Mouse (Mus musculus) CH12.LX (cell line): ENCODE measurements around the gene Pkn3. TPM values are rescaled to one million over a fixed set of nuclear protein-coding genes. Genes with fewer than 3 reads are reported as not detected.

ENCODE experiments used
- DNase-seq: peaks from one replicate; pipeline ENCODE4 v3.0.0-alpha.2; 2013; ENCODE audit errors: extremely low read depth
- H3K27ac ChIP-seq: 2 replicates; pipeline ENCODE4 v1.5.1; 2012; ENCODE audit warnings: low read depth, mild to moderate bottlenecking, control low read depth, moderate library complexity; ENCODE audit not compliant: insufficient read depth
- H3K27me3 ChIP-seq: replicated peaks from 2 replicates; pipeline ENCODE3; 2012; ENCODE audit warnings: inconsistent platforms
- H3K36me3 ChIP-seq, 2 experiments: replicated peaks in 1 of 2; 2 replicates each; pipeline versions ENCODE3 to v1.6.1; 2012; ENCODE audit warnings: inconsistent platforms in 1 of 2, low read length in 1 of 2, mild to moderate bottlenecking in 1 of 2, mixed read lengths in 1 of 2, moderate library complexity in 1 of 2; ENCODE audit not compliant: control insufficient read depth in 1 of 2, insufficient read depth in 1 of 2
- H3K4me1 ChIP-seq, 2 experiments: 2 replicates each; pipeline ENCODE4 v1.6.1; 2012; ENCODE audit warnings: inconsistent platforms in 1 of 2, moderate library complexity in 1 of 2; ENCODE audit not compliant: insufficient read depth in 2 of 2, control insufficient read depth in 1 of 2
- H3K4me2 ChIP-seq: 2 replicates; pipeline ENCODE4 v1.6.1; 2012; ENCODE audit warnings: low read depth, mild to moderate bottlenecking, control low read depth; ENCODE audit not compliant: poor library complexity, insufficient read depth, severe bottlenecking
- H3K4me3 ChIP-seq, 3 experiments: fragments of 150-350 bp in 1 of 3; sonication (generic) in 1 of 3; replicated peaks in 1 of 3; 2 replicates each; pipeline versions ENCODE3 to v1.5.1; 2011 to 2012; ENCODE audit warnings: low read depth in 2 of 3, low read length in 2 of 3, mild to moderate bottlenecking in 2 of 3, moderate library complexity in 2 of 3, control low read depth in 1 of 3, improper control_type of control experiment in 1 of 3, inconsistent platforms in 1 of 3, mixed read lengths in 1 of 3; ENCODE audit not compliant: poor library complexity in 1 of 3
- H3K79me2 ChIP-seq: replicated peaks from 2 replicates; pipeline ENCODE4 v1.6.1; 2012; ENCODE audit warnings: mild to moderate bottlenecking, moderate library complexity; ENCODE audit not compliant: control insufficient read depth, poor library complexity, insufficient read depth, severe bottlenecking; ENCODE audit errors: extremely low read depth
- H3K9ac ChIP-seq: 2 replicates; pipeline ENCODE4 v1.6.1; 2012; ENCODE audit warnings: low read depth, mild to moderate bottlenecking, control low read depth, moderate library complexity; ENCODE audit not compliant: insufficient read depth
- H3K9me3 ChIP-seq: replicated peaks from 2 replicates; pipeline ENCODE3; 2012; ENCODE audit warnings: low read length, inconsistent platforms, mixed read lengths
- BHLHE40 ChIP-seq: IDR thresholded peaks from 2 replicates; pipeline ENCODE4 v1.6.1; 2011; ENCODE audit warnings: mild to moderate bottlenecking, low read depth, low read length, improper control_type of control experiment
- CHD1 ChIP-seq: IDR thresholded peaks from 2 replicates; pipeline ENCODE4 v1.6.1; 2012; ENCODE audit warnings: low read depth, low read length, improper control_type of control experiment, inconsistent platforms
- CHD2 ChIP-seq: IDR thresholded peaks from 2 replicates; pipeline ENCODE4 v1.6.1; 2011; ENCODE audit warnings: low read length, improper control_type of control experiment
- CTCF ChIP-seq, 2 experiments: IDR thresholded peaks in 1 of 2; conservative IDR thresholded peaks in 1 of 2; 2 replicates each; pipeline ENCODE4 v1.5.1; 2011 to 2012; ENCODE audit warnings: low read depth in 2 of 2, low read length in 2 of 2, improper control_type of control experiment in 1 of 2, inconsistent platforms in 1 of 2, mild to moderate bottlenecking in 1 of 2, moderate library complexity in 1 of 2
- ELF1 ChIP-seq: IDR thresholded peaks from 2 replicates; pipeline ENCODE4 v1.6.1; 2014; ENCODE audit warnings: low read depth, mild to moderate bottlenecking, inconsistent platforms, low read length, improper control_type of control experiment
- EP300 ChIP-seq: IDR thresholded peaks from 2 replicates; pipeline ENCODE4 v1.6.1; 2011; ENCODE audit warnings: low read length, improper control_type of control experiment
- ETS1 ChIP-seq: conservative IDR thresholded peaks from 2 replicates; pipeline ENCODE4 v1.6.1; 2012; ENCODE audit warnings: low read depth, mild to moderate bottlenecking, inconsistent platforms, low read length, improper control_type of control experiment, moderate library complexity
- JUN ChIP-seq: IDR thresholded peaks from 2 replicates; pipeline ENCODE4 v1.6.1; 2011; ENCODE audit warnings: low read depth, mild to moderate bottlenecking, low read length, improper control_type of control experiment, moderate library complexity; ENCODE audit not compliant: insufficient read depth
- KAT2A ChIP-seq: IDR thresholded peaks from 2 replicates; pipeline ENCODE4 v1.6.1; 2012; ENCODE audit warnings: low read length, improper control_type of control experiment, inconsistent platforms; ENCODE audit not compliant: insufficient replicate concordance
- MAFK ChIP-seq: IDR thresholded peaks from 2 replicates; pipeline ENCODE4 v1.6.1; 2011; ENCODE audit warnings: low read length, improper control_type of control experiment; ENCODE audit not compliant: insufficient replicate concordance
- MAX ChIP-seq: IDR thresholded peaks from 2 replicates; pipeline ENCODE4 v1.6.1; 2011; ENCODE audit warnings: low read length, improper control_type of control experiment
- MAZ ChIP-seq: IDR thresholded peaks from 2 replicates; pipeline ENCODE4 v1.6.1; 2012; ENCODE audit warnings: low read depth, mild to moderate bottlenecking, inconsistent platforms, low read length, improper control_type of control experiment, moderate library complexity
- MEF2A ChIP-seq: IDR thresholded peaks from 2 replicates; pipeline ENCODE4 v1.6.1; 2014; ENCODE audit warnings: low read depth, mild to moderate bottlenecking, inconsistent platforms, low read length, improper control_type of control experiment, borderline replicate concordance
- MXI1 ChIP-seq: IDR thresholded peaks from 2 replicates; pipeline ENCODE4 v1.6.1; 2011; ENCODE audit warnings: mild to moderate bottlenecking, low read depth, low read length, improper control_type of control experiment
- MYC ChIP-seq: IDR thresholded peaks from 2 replicates; pipeline ENCODE4 v1.6.1; 2011; ENCODE audit warnings: low read depth, mild to moderate bottlenecking, improper control_type of control experiment, low read length
- NRF1 ChIP-seq: IDR thresholded peaks from 2 replicates; pipeline ENCODE4 v1.6.1; 2014; ENCODE audit warnings: low read depth, mild to moderate bottlenecking, inconsistent platforms, low read length, improper control_type of control experiment, moderate library complexity
- PAX5 ChIP-seq: IDR thresholded peaks from 2 replicates; pipeline ENCODE4 v1.6.1; 2012; ENCODE audit warnings: low read length, inconsistent platforms, mixed read lengths
- POLR2A ChIP-seq: IDR thresholded peaks from 2 replicates; pipeline ENCODE4 v1.6.1; 2011; ENCODE audit warnings: low read depth, mild to moderate bottlenecking, improper control_type of control experiment, low read length
- POLR2AphosphoS2 ChIP-seq: IDR thresholded peaks from 2 replicates; pipeline ENCODE4 v1.6.1; 2011; ENCODE audit warnings: low read depth, low read length, improper control_type of control experiment
- RAD21 ChIP-seq: IDR thresholded peaks from 2 replicates; pipeline ENCODE4 v1.6.1; 2011; ENCODE audit warnings: low read depth, mild to moderate bottlenecking, low read length, improper control_type of control experiment, moderate library complexity
- RCOR1 ChIP-seq: conservative IDR thresholded peaks from 2 replicates; pipeline ENCODE4 v1.6.1; 2012; ENCODE audit warnings: low read depth, mild to moderate bottlenecking, inconsistent platforms, low read length, improper control_type of control experiment
- SIN3A ChIP-seq: IDR thresholded peaks from 2 replicates; pipeline ENCODE4 v1.6.1; 2012; ENCODE audit warnings: low read length, improper control_type of control experiment, inconsistent platforms
- SMC3 ChIP-seq: IDR thresholded peaks from 2 replicates; pipeline ENCODE4 v1.6.1; 2011; ENCODE audit warnings: low read depth, low read length, improper control_type of control experiment
- TBP ChIP-seq: conservative IDR thresholded peaks from 2 replicates; pipeline ENCODE4 v1.6.1; 2011; ENCODE audit warnings: low read depth, low read length, improper control_type of control experiment
- TCF12 ChIP-seq: IDR thresholded peaks from 2 replicates; pipeline ENCODE4 v1.6.1; 2014; ENCODE audit warnings: low read depth, mild to moderate bottlenecking, inconsistent platforms, low read length, improper control_type of control experiment
- UBTF ChIP-seq: IDR thresholded peaks from 2 replicates; pipeline ENCODE4 v1.6.1; 2012; ENCODE audit warnings: low read depth, mild to moderate bottlenecking, inconsistent platforms, low read length, improper control_type of control experiment, moderate library complexity
- USF1 ChIP-seq: IDR thresholded peaks from 2 replicates; pipeline ENCODE4 v1.6.1; 2014; ENCODE audit warnings: low read depth, mild to moderate bottlenecking, inconsistent platforms, low read length, improper control_type of control experiment
- USF2 ChIP-seq: conservative IDR thresholded peaks from 2 replicates; pipeline ENCODE4 v1.6.1; 2011; ENCODE audit warnings: low read depth, low read length, improper control_type of control experiment
- ZC3H11A ChIP-seq: IDR thresholded peaks from 2 replicates; pipeline ENCODE4 v1.6.1; 2012; ENCODE audit warnings: low read depth, mild to moderate bottlenecking, inconsistent platforms, low read length, improper control_type of control experiment
- ZNF384 ChIP-seq: IDR thresholded peaks from 2 replicates; pipeline ENCODE4 v1.6.1; 2012; ENCODE audit warnings: low read depth, low read length, improper control_type of control experiment, inconsistent platforms
- dilution Hi-C: fragments of 300-500 bp; cut with MboI; formaldehyde crosslinking; loops from 2 replicates; pipeline ENCODE4 v1.14.3; 2020; ENCODE audit warnings: low sequenced_read_pairs; ENCODE audit not compliant: extremely low pct_unique_long_range_greater_than_20kb, extremely low pct_ligation_motif_present
- in situ Hi-C: fragments of 300-500 bp; cut with MboI; formaldehyde crosslinking; loops from 3 replicates; pipeline ENCODE4 v1.14.3; 2019; ENCODE audit warnings: low sequenced_read_pairs, low pct_ligation_motif_present, low pct_unique_long_range_greater_than_20kb, mixed read lengths
- polyA plus RNA-seq: library from polyadenylated mRNA; unstranded; fragments of >175 nt; gene quantifications from 2 replicates; pipeline ENCODE4 v1.2.1, GENCODE M21; 2012; ENCODE audit warnings: low read depth; ENCODE audit not compliant: insufficient read length
- total RNA-seq, 2 experiments: library from RNA; depleted of rRNA; stranded (reverse); fragments of 300-350 nt in 1 of 2; fragments of >200 nt in 1 of 2; gene quantifications; 2 replicates each; pipeline ENCODE4 v1.2.3; 2012 to 2014

Pkn3 gene
- total and polyA plus RNA-seq, 3 experiments, result 4.7 to 8.3 (median 6.7) TPM

DNA sequence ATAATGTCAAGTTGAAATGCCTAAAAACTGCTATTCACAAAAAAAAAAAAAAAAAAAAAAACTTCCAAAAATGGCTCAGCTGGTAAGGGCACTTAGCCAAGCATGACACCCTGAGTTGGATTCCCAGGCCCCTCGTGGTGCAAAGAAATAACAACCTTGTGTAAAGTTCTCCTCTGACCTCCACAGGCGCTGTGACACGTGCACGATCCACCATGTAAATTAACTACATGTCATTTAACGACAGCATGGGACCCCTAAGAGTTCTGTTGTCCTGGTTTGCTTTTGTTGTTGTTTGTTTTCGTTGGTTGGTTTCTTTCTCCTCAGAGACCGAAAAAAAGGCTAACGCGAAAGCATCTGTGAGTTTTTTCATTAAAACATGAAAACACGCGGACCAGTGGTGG, 29.4 kb upstream of the Pkn3 start:
- H3K27ac ChIP-seq, result peak overlapping the region; percentile 54; the same call in 1 of the 2 replicates
- no peaks in the 10 kb centered on the region for H3K79me2 ChIP-seq
- H3K9me3 ChIP-seq, result no peaks in the 10 kb centered on the region
- peak overlapping the region; percentile 92 for H3K9ac ChIP-seq
- DNase-seq, result peak; percentile 69
- dilution Hi-C loops, result no loop called here
- H3K4me3 ChIP-seq, result peak overlapping the region; percentile 62 to 98 (median 70)
- no peaks in the 10 kb centered on the region for H3K27me3 ChIP-seq
- H3K36me3 ChIP-seq, result peaks cover 0 to 24% of the 10 kb centered on the region in 2 experiments
- TF ChIP-seq TBP (no peak), ZC3H11A (no peak), MYC (peak; percentile 95), ZNF384 (peak; percentile 82), ETS1 (no peak), CTCF (conservative IDR thresholded peaks at IDR 0.05 in 1 of 2, IDR thresholded peaks at IDR 0.05 in 1 of 2; ENCODE audit: low read depth in 2 of 2, low read length in 2 of 2) (no peak), UBTF (no peak), MAX (peak; percentile 87), POLR2AphosphoS2 (no peak), MXI1 (0 out of 2 replicates have a peak, but pooled peaks have one; percentile 65), BHLHE40 (peak; percentile 88)
- peak overlapping the region; percentile 41 for H3K4me2 ChIP-seq
- H3K4me1 ChIP-seq, result peaks cover 7 to 20% of the 10 kb centered on the region in 2 experiments
- in situ Hi-C loops, result loop anchor here (10.0 kb wide), 1 partner anchor 117 kb away; no protein-coding TSS in a partner anchor

GRCm38 (mm10) chr2:30048699-30049388, 28.6 kb upstream of the Pkn3 start, which contains the start of gene Wdr34:
Wdr34 (minus strand) TSS chr2:30048881.
- Histone ChIP-seq H3K9me3 (no peaks in the 10 kb centered on the region), H3K4me1 (peaks cover 7 to 20% of the 10 kb centered on the region in 2 experiments), H3K79me2 (no peaks in the 10 kb centered on the region), H3K4me3 (peak within 1 kb of the TSS; percentile 62 to 98 (median 70)), H3K9ac (peak within 1 kb of the TSS; percentile 92), H3K36me3 (peaks cover 0 to 24% of the 10 kb centered on the region in 2 experiments), H3K27me3 (no peaks in the 10 kb centered on the region), H3K4me2 (peak within 1 kb of the TSS; percentile 41), H3K27ac (peak within 1 kb of the TSS; percentile 65)
- dilution Hi-C loops, result no loop called here
- DNase-seq, result peak; percentile 96
- in situ Hi-C loops, result loop anchor here (10.0 kb wide), 1 partner anchor 116 kb away; no protein-coding TSS in a partner anchor
- TF ChIP-seq RCOR1 (no peak; the same call in 1 of the 2 replicates), ELF1 (peak; percentile 89), POLR2AphosphoS2 (no peak; the same call in 1 of the 2 replicates), MAFK (no peak), NRF1 (peak; percentile 92), POLR2A (peak; percentile 80), MAX (no peak; the same call in 1 of the 2 replicates), SIN3A (peak; percentile 98), TCF12 (peak; percentile 86), MAZ (peak; percentile 66; the same call in 1 of the 2 replicates), MXI1 (peak; percentile 100), BHLHE40 (no peak), SMC3 (no peak), RAD21 (no peak), USF2 (no peak), UBTF (no peak; the same call in 1 of the 2 replicates), KAT2A (peak; percentile 80; the same call in 1 of the 2 replicates), CHD2 (peak; percentile 58; the same call in 1 of the 2 replicates), CHD1 (no peak), USF1 (no peak), MEF2A (peak; percentile 7; the same call in 1 of the 2 replicates), MYC (no peak), ZNF384 (no peak), PAX5 (no peak), JUN (no peak), ETS1 (no peak), EP300 (no peak)
